Mouse (Mus musculus) MEL-GATA-1-ER (cell line): Measurements from ENCODE around the gene Adamts12.

ENCODE experiments used
- DNase-seq: peaks from one replicate; pipeline ENCODE4 v3.0.0-alpha.2; 2012; ENCODE audit warnings: low read depth; ENCODE audit errors: extremely low read depth

Gene Adamts12

DNA sequence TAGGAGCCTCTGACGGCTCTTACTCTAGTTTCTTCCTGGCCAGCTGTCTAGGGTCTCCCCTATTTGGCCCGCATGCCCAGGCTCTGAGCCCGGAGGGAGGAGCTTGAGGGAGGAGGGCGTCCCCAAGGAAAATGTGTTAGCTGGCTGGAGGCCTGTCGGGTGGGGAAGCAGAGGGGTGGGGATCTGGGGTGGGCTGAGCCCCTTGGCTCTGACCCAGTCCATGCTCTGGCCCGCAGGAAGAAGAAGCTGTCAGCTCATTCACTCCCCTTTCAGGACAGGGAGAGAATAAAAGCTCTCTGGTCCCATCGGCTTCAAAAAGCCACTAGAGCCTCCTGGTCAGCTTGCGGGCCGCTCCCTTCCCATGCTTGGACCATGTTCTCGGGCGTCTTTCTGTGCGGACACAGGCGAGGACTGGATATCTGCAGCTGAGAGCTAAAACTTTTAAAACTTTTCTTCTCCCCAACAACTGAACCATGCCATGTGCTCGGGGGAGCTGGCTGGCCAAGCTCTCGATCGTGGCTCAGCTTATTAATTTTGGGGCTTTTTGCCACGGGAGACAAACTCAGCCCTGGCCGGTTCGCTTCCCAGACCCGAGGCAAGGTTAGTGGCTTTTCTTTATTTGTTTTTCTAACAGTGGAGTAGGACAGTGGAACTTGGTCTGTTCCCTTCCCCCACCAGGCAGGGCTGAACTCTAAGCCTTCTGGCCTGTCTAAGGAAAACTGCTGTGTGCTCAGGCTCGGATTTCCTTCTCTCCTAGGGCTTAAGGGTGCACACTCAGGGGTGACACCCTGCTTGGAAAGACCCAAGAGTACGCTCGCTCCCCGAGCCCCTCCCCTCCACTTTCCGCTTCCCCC, at the start of gene Adamts12:
TSS of gene Adamts12 (plus strand) at position 233 of the 854 bp plus-strand sequence.
- no peak for DNase-seq

DNA sequence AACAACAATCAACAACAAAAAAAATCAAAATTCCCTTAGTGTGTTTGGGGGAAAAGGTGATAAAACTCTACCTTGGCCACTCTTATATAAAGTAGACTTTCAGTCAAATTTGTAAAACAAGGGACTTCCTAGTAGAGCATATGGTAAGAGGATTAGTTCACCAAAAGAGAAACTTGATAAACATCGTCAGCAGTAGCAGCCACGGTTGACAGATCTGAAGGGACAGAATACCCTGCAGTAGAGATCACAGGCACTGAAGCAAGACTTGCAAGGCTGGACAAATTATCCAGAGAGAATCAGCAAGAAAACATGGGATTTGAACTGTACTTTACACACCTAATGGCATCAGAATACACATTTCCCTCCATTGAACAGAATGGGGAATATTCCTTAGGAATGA, 49.7 kb upstream of the Adamts12 start:
- no peak for DNase-seq

DNA sequence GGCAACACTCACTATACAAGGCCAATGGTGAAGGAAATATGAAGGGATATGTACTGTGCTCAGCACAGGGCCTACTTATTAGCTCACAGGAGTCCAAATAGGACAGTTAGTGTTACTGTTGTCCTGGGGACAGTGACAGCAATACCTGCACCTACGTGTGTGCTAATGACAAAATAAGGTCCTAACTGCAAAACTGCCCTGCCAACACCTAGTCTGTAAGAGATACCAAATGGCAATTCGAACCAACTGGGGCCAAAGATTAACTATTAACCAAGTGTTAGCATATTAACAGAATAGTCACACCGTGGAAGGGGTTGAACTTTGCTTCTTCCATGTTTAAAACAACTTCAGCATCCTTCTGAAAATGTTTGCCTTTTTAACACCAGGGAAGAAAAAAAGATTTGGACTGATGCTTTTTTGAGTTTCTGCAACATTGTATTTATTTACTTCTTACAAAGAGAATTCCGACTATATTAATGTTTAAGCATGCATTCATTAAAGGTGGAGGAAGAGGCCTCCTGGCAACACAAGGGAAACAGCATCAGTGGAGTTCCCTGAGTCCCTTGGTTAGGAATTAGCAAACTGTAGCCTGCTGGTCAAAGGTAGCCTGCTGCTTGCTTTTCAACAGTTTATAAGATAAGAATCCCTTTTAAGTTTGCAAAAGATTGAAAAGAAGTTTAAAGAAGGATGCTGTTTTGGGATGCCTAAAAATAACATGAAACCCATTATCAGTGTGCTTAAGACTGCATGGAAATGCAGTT, 37.6 kb upstream of the Adamts12 start:
- no peak for DNase-seq

DNA sequence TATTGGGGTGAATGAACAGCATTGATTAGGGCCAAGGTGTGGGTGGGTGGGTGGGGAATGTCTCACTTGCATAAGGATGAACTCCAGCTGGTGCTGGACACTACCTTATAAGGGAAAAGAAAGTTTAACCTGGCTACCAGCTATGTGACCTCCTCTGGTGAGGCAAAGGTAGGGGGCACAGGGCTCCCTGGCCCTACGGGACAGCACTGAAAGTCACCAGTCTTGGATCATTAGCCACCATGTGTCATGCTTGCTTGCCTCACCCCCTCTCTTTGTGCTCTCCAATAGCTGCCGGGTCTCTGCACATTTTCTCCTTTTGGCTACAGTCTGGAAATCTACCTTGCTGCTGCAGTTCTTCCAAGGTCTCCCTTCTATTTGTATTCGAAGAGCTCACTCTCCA, 34.4 kb upstream of the Adamts12 start:
- DNase-seq, result no peak

DNA sequence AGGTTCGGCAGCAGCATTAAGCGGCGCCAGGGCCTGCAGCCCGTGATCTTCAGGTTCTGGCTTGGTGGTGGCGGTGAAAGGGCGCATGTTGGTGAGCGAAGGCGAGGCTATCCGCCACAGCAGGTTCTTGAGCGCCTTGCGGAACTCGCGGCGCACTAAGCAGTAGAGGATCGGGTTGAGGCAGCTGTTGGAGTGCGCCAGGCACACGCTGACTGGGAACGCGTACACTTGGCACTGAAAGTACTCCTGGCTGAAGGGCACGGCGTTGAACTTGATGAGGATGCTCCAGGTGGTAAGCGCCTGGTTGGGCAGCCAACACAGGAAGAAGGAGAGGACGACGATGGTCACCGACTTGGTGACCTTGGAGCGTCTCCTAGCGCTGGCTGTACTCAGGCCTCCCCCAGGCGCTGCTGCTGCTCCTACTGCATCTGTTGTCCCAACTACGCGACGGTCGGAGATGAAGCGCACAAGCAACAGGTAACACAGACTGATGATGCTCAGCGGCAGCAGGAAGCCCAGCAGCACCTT, 28.6 kb upstream of the Adamts12 start:
- DNase-seq, result no peak

DNA sequence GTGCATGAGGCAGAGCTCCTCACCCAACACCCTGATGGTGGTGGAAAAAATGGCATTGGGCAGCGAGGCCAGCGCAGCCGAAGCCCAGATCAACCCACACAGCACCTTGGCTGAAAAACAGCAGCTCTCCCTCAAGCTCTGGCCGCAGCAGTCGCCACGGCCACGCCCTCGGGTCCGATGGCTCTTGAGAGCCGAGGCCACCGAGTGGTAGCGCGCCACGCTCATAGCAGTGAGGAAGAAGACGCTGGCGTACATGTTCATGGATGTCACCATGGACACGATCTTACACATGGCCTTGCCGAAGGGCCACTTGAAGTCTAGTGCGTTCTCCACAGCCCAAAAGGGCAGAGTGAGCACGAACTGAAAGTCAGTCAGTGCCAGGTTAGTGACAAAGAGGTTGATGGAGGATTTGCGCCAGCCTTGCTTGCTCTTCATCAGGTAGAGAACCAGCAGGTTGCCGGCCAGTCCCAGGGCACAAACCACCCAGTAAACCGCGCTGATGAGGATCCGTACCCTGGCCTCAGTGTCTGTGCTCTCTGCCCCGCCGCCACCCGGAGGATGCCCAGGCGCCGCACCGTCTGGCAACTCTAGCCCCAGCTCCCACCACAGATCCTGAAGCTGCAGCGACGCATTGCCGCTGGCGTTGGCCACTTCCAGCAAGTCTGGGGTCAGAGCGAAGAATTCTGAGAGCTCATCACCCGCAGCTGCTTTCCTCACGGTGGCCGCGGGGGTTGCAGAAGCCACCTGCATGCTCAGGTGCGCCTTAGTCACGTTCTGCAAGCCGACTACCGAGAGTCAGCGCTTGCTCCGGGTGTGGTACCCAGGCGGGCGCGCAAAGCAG, 27.8 kb upstream of the Adamts12 start:
- no peak for DNase-seq

DNA sequence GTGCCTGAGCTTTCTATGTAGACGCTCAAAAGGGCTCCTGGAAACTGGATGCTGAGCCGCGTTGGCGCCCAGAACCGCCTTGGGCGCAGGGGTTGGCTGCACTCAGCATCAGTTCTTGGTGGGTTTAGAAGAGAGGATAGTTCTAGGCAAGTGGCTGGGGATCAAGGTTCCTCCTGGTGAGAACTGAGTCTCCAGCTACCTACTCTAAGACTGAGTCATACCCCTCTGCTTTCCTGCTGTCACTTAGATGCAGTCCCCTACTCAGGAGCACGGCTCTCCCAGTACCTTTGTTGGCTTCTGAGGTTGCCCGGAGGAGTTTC, 27.3 kb upstream of the Adamts12 start:
- no peak for DNase-seq

DNA sequence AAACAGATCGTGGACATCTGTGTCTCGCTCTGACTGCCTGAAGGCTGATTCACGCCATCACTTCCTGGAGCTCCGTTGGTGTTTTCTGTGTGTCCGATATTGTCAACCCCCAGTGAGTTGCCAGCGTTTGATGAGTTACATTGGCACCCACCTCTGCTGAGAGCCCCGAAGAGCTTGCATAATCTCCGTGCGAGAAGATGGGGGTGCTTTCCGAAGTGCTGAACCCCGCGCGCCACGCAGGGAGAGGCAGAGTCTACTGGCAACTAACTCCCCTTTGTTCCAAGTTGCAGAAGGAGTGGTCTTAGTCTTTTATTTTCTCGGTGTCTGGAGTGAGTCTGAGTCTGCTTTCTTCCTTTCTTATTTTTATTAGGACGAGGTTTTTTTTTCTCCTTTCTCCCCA, 26.9 kb upstream of the Adamts12 start, which contains the start of gene Rxfp3:
TSS of gene Rxfp3 (minus strand) at position 281 of the 400 bp plus-strand sequence.
- DNase-seq, result no peak

DNA sequence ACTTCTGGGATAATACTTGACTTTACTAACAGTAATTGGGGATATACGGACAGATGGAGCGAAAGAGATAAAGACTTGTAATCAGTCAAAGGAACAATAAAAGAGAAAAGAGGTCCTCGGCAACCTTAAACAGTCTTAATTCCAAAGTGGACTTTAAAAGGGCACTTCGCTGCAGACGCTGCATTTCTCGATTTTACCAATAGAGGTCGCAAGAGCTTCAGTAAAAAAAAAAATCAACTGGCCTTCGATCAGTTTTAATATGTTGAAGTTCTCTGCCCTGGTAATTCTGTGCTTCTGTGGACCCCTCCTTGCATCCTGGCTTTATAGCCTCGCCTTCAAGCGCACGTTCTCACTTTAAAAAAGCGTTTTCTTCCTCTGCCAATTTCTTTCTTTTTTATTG, 26.1 kb upstream of the Adamts12 start:
- peak; percentile 1 for DNase-seq

DNA sequence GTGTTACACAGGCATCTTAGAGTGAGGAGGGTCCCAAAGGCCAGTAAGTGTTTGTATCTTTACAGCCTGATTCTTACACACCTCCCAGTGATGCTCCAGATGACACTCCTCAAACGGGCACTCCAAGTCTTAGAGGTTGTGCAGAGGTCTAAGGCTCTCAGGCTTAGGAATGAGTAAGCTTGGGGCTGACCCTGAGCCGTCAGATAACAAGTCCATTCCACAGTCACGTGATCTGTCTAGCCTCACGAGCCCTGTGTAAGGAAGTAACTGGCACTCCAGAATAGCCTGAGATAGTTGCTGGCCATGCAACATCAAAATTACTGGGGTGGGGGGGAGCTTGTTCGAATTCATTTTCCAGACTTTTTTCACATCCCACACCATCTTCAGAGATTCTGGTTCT, 24.5 kb upstream of the Adamts12 start:
- DNase-seq, result no peak

DNA sequence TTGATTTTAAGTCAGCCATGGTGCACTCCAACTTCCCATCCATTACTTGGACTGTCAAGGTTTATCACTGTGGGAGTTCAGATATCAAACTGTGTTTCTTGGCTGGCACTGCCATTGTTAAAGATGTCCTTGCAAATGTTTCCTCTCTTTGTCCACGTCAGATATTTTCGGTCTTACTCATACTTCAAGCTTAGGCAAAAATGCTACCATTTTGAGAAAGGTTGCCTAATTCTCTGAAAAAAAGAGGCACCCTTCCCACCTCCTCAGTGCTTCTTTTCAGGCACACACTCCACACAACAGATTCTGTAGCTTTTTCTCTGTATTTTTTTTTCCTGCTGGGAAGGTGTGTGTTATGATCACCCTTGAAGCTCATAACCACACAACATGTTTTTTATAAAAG, 23.4 kb upstream of the Adamts12 start:
- DNase-seq, result no peak

DNA sequence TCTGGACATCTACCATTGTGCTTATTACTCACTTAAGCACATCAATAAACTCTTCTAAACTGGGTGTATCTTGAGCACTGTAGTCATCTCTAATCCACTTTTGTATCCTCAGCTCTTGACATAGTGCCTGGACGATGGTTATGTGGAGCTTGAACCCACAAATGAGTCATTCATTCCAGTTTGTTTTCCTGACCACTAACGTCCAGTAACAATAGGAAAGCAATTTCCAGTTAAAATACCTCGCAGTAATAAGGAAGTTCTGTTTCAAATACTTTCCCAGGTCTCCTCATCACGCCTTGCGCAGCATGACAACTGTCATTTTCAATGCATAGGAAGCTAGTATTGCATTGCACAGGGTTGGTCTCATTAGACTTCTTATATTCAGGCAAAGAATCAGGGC, 21.8 kb upstream of the Adamts12 start:
- no peak for DNase-seq

DNA sequence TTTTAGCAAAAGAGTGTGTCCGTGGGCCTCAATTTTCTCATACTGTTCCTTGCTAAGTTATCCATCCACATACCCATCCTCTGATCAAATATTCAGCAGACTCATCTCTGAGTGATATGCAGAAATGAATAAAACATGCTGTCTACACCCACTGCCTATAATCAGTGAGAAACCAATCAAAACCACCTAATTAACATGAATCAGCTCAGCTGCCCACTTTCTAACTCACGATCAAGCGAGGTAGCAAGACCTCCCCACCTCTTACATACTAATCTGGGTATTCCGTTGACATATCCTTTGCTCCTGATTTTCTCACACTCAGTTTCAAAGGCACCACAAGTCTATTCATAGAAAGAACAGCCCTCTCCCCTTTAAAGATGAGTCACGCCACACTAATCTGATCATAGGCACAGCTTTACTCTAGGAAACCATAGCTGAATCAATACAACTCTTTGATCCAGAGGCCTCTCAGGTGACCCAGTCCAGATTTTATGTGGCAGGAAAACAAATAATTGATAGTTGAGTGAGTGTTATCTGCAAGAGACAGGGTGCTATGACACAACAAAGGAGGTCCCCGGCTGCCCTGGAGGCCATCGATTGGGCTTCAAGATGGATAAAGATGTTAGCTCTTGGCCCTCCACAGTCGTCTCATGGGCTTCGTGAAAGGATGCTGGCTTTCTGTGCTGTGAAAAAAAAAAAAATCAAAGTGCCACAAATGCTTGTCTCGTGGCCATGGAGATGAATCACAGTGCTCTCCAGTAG, 10.7 kb upstream of the Adamts12 start:
- DNase-seq, result no peak

DNA sequence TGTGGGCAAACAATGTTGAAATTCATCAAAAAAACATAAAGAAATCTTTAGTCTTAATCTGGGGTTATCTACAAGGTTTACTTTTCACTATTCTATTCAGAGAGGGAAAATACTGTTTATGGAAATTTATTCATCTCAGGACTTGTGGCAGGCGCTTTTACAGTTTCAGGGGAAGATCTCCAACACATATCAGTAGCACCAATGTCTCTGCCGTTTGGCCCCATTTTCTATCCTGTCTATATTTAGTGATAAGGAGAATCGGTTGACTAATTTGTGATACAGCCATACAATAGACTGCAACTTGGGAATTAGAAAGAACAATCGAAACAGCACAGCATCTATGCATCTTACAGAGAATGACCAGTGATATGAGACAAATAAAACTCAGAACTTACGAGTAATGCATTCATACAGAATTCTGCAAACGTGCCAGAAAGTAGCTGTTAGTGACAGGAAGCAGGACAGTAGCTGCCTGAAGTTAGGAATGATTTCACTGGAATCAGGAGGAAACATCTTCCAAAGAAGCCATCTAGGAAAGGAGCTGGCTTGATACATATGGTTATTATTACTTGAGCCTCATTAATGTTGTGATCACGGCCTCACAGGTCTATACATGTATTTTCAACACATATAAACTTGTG, 10.0 kb upstream of the Adamts12 start:
- no peak for DNase-seq

DNA sequence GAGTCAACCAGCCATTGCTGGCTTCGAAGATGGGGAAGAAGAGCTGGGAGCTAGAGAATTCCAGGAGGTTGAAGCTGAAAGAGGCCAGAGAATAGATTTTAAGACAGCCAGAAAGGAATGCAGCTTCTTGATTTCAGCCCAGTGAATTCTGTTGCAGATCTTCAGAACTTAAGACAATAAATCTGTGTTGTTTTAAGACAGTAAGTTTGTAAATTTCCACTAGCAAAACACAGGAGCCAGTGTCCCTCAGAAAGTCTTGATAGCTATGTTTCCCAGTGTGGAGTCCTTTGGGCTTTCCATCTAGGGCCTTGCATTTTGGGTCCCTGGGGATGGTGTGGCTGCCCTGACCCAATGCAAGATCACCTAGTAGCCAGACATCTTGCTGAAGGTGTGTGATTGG, 1.7 kb upstream of the Adamts12 start:
- DNase-seq, result no peak

DNA sequence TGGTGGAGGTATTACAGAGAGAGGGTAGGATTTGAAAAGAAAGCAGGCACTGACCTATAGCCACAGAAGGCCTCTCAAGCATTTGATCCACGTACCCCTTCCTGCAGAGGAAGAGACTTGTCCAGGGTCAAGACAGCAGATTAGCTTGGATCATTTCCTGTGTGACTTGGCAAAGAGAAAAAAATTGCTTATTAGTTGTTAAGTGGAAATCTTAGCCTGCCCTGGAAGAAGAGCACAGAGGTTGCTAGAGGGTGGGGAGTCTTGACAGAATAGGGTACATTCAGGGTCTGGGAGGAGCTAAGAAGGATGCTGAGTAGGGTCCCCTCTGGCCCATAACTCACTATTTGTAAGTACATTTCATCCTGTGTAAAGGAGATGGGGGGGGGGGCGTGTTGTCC, 431 bp upstream of the Adamts12 start:
- DNase-seq, result no peak

DNA sequence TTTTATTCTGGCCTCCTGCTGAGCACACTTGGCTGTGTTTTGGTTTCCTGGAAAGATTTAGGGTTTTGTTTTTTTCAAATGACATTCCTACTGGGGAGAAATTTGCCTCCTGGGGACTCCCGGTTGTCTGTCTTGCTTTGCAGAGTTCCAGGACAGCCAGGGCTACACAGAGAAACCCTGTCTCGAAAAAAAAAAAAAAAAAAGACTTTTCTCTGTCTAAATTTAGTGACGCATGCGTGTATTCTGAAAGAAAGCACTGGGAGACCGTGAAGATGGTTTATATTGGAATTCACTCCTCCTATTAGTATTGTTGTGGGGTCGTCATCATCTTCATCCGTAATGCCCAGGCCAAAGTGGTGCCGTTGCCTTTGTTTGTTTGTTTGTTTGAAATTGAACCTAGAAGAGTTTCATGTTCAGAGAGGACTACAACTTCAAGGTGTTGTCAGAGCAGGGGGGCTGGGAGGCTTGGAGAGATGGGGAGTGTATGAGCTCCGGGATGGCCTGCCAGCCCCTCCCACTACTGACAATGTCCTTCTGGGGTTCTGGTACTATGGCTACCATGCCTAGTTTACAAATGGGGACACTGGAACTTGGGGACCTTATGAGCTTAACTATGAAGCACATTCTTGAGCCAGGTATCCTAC, 1.1 kb downstream of the Adamts12 start:
- DNase-seq, result no peak

DNA sequence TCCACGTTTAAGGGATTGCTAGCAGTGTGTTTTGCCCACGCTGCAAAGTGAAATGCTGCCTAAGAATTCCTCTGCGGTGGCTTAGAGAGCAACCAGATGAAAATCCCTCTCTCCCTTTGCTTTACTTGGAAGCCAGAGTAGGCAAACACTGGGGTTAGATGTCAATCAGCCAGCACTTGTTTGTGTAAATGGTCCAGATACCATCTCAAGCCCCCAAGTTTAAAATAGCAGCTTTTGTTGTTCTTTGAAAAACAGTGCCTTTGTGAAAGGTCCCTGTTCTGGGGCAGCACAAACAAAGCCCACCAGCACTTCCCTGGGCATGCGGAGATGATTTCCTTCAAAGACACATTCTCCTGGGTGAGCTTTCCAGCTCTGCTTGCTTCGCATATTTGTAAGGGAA, 1.7 kb downstream of the Adamts12 start:
- DNase-seq, result no peak

DNA sequence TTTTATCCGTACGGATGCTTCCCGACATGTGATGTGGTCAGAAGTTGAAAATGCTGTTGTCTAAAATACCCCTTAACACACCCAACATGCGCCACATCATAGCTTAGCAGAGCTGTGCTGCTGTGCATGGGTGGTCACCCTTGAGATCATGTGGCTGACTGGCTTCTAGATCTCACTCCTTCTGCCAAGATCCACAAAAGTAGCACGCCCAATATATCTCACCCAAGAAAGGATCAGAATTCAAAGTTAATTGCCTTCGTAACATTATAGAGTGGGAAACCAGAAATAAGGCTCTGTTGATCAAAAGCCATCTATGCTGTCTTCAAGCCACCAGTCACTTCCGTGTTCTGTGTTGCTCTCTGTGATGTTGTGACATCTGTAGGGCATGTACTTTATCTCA, 3.3 kb downstream of the Adamts12 start:
- no peak for DNase-seq
